Mouse (Mus musculus): Measurements from ENCODE around the gene Zscan10. TPM values are rescaled to one million over a fixed set of nuclear protein-coding genes. Genes with fewer than 3 reads are reported as not detected.

The Zscan10 gene
- polyA plus RNA-seq, 1 experiment from 2014 or later = not detected

GRCm38 (mm10) chr17:23627813-23628212 lies 27.2 kb downstream of the Zscan10 start:
- Histone ChIP-seq H3K4me3 (ENCODE audit: low read length) (no peak overlapping the region), H3K4me2 (ENCODE audit: low read depth, low read length) (no peak overlapping the region), H3K36me3 (ENCODE audit: control insufficient read depth, insufficient read depth, low read length) (no peaks in the 10 kb centered on the region), H3K27me3 (replicated peaks; ENCODE audit: control insufficient read depth, insufficient read depth, low read length) (no peaks in the 10 kb centered on the region), H3K9me3 (ENCODE audit: control insufficient read depth, low read length) (no peaks in the 10 kb centered on the region), H3K4me1 (ENCODE audit: control insufficient read depth, insufficient read depth, low read length) (peaks cover 4% of the 10 kb centered on the region), H3K9ac (ENCODE audit: low read depth, low read length) (no peak overlapping the region), H3K27ac (ENCODE audit: low read length) (no peak overlapping the region)
- 43% methylated on average over 7 of the region's 7 CpGs for WGBS
- ATAC-seq = no peak

- Histone ChIP-seq H3K4me2 (ENCODE audit: low read depth, low read length) (peak overlapping the region; percentile 58), H3K36me3 (ENCODE audit: control insufficient read depth, insufficient read depth, low read length) (no peaks in the 10 kb centered on the region), H3K9ac (ENCODE audit: low read depth, low read length) (peak overlapping the region; percentile 48; the same call in 1 of the 2 replicates), H3K4me1 (ENCODE audit: control insufficient read depth, insufficient read depth, low read length) (peaks cover 4% of the 10 kb centered on the region), H3K27ac (ENCODE audit: low read length) (no peak overlapping the region), H3K4me3 (ENCODE audit: low read length) (peak overlapping the region; percentile 26), H3K27me3 (replicated peaks; ENCODE audit: control insufficient read depth, insufficient read depth, low read length) (no peaks in the 10 kb centered on the region), H3K9me3 (ENCODE audit: control insufficient read depth, low read length) (no peaks in the 10 kb centered on the region)
- 16% methylated on average over 21 of the region's 22 CpGs for WGBS
- peak; percentile 93 for ATAC-seq
These were observed 29.8 kb downstream of the Zscan10 start for GRCm38 (mm10) chr17:23630195-23631020.

- Histone ChIP-seq H3K27ac (ENCODE audit: low read length) (no peak overlapping the region), H3K9me3 (ENCODE audit: control insufficient read depth, low read length) (no peaks in the 10 kb centered on the region), H3K9ac (ENCODE audit: low read depth, low read length) (no peak overlapping the region), H3K36me3 (ENCODE audit: control insufficient read depth, insufficient read depth, low read length) (no peaks in the 10 kb centered on the region), H3K4me1 (ENCODE audit: control insufficient read depth, insufficient read depth, low read length) (peaks cover 4% of the 10 kb centered on the region), H3K4me3 (ENCODE audit: low read length) (no peak overlapping the region), H3K4me2 (ENCODE audit: low read depth, low read length) (no peak overlapping the region), H3K27me3 (replicated peaks; ENCODE audit: control insufficient read depth, insufficient read depth, low read length) (no peaks in the 10 kb centered on the region)
- no peak for ATAC-seq
- WGBS = 81% methylated on average over 8 of the region's 8 CpGs
These were observed 30.6 kb downstream of the Zscan10 start for GRCm38 (mm10) chr17:23631241-23631640.

GRCm38 (mm10) chr17:23644613-23645495 lies 44.2 kb downstream of the Zscan10 start, which contains the start of gene Mmp25:
TSS of gene Mmp25 (minus strand) at chr17:23645277.
- Histone ChIP-seq H3K27ac (ENCODE audit: low read length) (no peak within 1 kb of the TSS), H3K9me3 (ENCODE audit: control insufficient read depth, low read length) (no peaks in the 10 kb centered on the region), H3K27me3 (replicated peaks; ENCODE audit: control insufficient read depth, insufficient read depth, low read length) (peaks cover 18% of the 10 kb centered on the region), H3K9ac (ENCODE audit: low read depth, low read length) (peak within 1 kb of the TSS; percentile 70), H3K4me3 (ENCODE audit: low read length) (peak within 1 kb of the TSS; percentile 54), H3K4me2 (ENCODE audit: low read depth, low read length) (peak within 1 kb of the TSS; percentile 93), H3K36me3 (ENCODE audit: control insufficient read depth, insufficient read depth, low read length) (no peaks in the 10 kb centered on the region), H3K4me1 (ENCODE audit: control insufficient read depth, insufficient read depth, low read length) (peaks cover 2% of the 10 kb centered on the region; the same call in 1 of the 2 replicates)
- WGBS = under 1% methylated on average over 54 of the region's 58 CpGs
- peak; percentile 62 for ATAC-seq

- 44% methylated on average over 10 of the region's 10 CpGs for WGBS
- no peak overlapping the region for H3K4me3 ChIP-seq (ENCODE audit: low read length)
- H3K9ac ChIP-seq (ENCODE audit: low read depth, low read length) = no peak overlapping the region
- no peaks in the 10 kb centered on the region for H3K36me3 ChIP-seq (ENCODE audit: control insufficient read depth, insufficient read depth, low read length)
- H3K4me2 ChIP-seq (ENCODE audit: low read depth, low read length) = no peak overlapping the region
- no peaks in the 10 kb centered on the region for H3K9me3 ChIP-seq (ENCODE audit: control insufficient read depth, low read length)
- H3K27ac ChIP-seq (ENCODE audit: low read length) = no peak overlapping the region
- H3K27me3 ChIP-seq (replicated peaks; ENCODE audit: control insufficient read depth, insufficient read depth, low read length) = peaks cover 18% of the 10 kb centered on the region
- H3K4me1 ChIP-seq (ENCODE audit: control insufficient read depth, insufficient read depth, low read length) = peaks cover 2% of the 10 kb centered on the region; the same call in 1 of the 2 replicates
- no peak for ATAC-seq
These were observed 45.2 kb downstream of the Zscan10 start for GRCm38 (mm10) chr17:23645894-23646293.

DNA sequence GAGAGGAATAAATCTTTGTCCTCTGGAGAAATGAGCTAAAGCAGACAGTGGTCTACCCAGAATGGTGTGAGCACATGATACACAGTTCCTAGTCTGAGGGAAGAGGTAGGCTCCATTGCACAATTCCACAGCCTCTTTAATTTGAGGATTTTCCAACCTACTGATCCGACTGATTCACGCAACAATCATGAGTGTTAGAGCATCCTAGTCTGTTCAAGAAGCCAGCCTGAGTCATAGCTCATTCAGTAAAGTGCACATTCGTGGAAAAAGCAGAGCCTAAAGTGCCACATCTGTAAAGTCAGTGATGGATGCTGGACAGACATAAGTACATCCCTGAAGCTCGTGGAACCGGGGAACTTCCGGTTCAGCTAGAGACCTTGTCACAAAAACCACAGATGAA lies 50.7 kb downstream of the Zscan10 start:
- H3K27ac ChIP-seq (ENCODE audit: low read length) = no peak overlapping the region
- no peaks in the 10 kb centered on the region for H3K36me3 ChIP-seq (ENCODE audit: control insufficient read depth, insufficient read depth, low read length)
- H3K9me3 ChIP-seq (ENCODE audit: control insufficient read depth, low read length) = no peaks in the 10 kb centered on the region
- no peak overlapping the region for H3K9ac ChIP-seq (ENCODE audit: low read depth, low read length)
- H3K4me3 ChIP-seq (ENCODE audit: low read length) = no peak overlapping the region
- no peaks in the 10 kb centered on the region for H3K27me3 ChIP-seq (replicated peaks; ENCODE audit: control insufficient read depth, insufficient read depth, low read length)
- ATAC-seq = no peak
- 80% methylated on average over 6 of the region's 6 CpGs for WGBS
- no peak overlapping the region for H3K4me2 ChIP-seq (ENCODE audit: low read depth, low read length)
- no peaks in the 10 kb centered on the region for H3K4me1 ChIP-seq (ENCODE audit: control insufficient read depth, insufficient read depth, low read length)

DNA sequence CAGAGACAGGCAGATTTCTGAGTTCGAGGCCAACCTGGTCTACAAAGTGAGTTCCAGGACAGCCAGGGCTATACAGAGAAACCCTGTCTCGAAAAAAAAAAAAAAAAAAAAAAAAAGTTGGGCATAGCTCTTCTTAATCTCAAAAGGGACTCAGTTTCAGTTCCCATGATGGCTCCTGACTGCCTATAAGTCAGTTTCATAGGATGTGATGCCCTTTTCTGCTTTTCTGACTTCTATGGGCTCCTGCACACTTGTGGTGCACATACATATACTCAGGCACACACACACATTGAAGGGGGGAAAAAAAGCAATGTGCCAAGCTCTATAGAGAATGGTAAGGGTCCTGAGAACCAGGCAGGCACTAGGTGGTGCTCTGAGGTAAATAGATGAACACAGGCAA lies 52.7 kb downstream of the Zscan10 start:
- WGBS = 79% methylated on average over 2 of the region's 2 CpGs

DNA sequence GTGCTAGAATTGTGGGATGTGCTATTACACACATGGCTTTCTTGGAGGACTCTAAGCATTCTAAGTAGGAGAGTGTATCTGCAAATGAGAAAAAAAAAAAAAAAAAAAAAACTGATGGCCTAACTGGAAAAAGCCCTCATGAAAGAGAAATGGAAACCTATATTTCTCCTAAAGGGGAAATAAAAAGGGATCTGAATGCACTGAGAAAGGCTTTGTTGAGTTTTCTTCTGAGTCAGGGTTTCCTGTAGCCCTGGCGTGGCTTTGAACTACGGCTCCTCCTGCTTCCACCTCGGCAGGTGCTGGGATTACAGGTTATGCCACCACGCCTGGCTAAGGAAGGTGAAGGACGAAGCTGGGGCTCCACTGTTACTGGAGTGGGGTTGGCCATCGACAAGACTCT lies 53.3 kb downstream of the Zscan10 start:
- no peaks in the 10 kb centered on the region for H3K4me1 ChIP-seq (ENCODE audit: control insufficient read depth, insufficient read depth, low read length)
- H3K9ac ChIP-seq (ENCODE audit: low read depth, low read length) = no peak overlapping the region
- H3K27me3 ChIP-seq (replicated peaks; ENCODE audit: control insufficient read depth, insufficient read depth, low read length) = no peaks in the 10 kb centered on the region; the same call in 1 of the 2 replicates
- 62% methylated on average over 6 of the region's 6 CpGs for WGBS
- H3K36me3 ChIP-seq (ENCODE audit: control insufficient read depth, insufficient read depth, low read length) = no peaks in the 10 kb centered on the region
- no peak for ATAC-seq
- H3K27ac ChIP-seq (ENCODE audit: low read length) = no peak overlapping the region
- no peak overlapping the region for H3K4me3 ChIP-seq (ENCODE audit: low read length)
- no peaks in the 10 kb centered on the region for H3K9me3 ChIP-seq (ENCODE audit: control insufficient read depth, low read length)
- H3K4me2 ChIP-seq (ENCODE audit: low read depth, low read length) = no peak overlapping the region

More for the DNA sequence above, 52.7 kb downstream of the Zscan10 start:
- ATAC-seq = no peak
- Histone ChIP-seq H3K4me2 (ENCODE audit: low read depth, low read length) (no peak overlapping the region), H3K4me3 (ENCODE audit: low read length) (no peak overlapping the region), H3K36me3 (ENCODE audit: control insufficient read depth, insufficient read depth, low read length) (no peaks in the 10 kb centered on the region), H3K4me1 (ENCODE audit: control insufficient read depth, insufficient read depth, low read length) (no peaks in the 10 kb centered on the region), H3K9me3 (ENCODE audit: control insufficient read depth, low read length) (no peaks in the 10 kb centered on the region), H3K27me3 (replicated peaks; ENCODE audit: control insufficient read depth, insufficient read depth, low read length) (no peaks in the 10 kb centered on the region; the same call in 1 of the 2 replicates), H3K9ac (ENCODE audit: low read depth, low read length) (no peak overlapping the region), H3K27ac (ENCODE audit: low read length) (no peak overlapping the region)

DNA sequence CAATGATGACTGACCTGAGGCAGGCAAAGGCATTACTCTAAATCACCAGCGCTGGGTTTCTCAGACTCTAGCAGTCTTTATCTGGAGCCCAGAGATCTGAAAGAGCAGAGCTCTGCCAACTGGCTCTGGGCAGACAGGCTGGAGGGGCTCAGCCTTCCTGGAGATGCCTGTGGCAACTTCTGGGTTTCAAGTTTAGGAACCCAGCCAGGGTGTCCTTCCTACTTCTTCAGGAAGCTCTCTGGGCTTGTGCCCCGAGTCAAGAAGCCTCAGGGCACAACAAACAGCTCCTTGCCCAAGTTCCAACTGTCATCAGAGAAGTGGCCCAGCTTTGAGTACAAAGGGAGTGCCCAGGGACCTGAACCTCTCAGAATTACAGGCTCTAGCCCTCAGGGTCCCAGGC lies 53.8 kb downstream of the Zscan10 start:
- Histone ChIP-seq H3K27me3 (replicated peaks; ENCODE audit: control insufficient read depth, insufficient read depth, low read length) (no peaks in the 10 kb centered on the region; the same call in 1 of the 2 replicates), H3K4me1 (ENCODE audit: control insufficient read depth, insufficient read depth, low read length) (no peaks in the 10 kb centered on the region), H3K36me3 (ENCODE audit: control insufficient read depth, insufficient read depth, low read length) (no peaks in the 10 kb centered on the region), H3K4me3 (ENCODE audit: low read length) (no peak overlapping the region), H3K9me3 (ENCODE audit: control insufficient read depth, low read length) (no peaks in the 10 kb centered on the region), H3K4me2 (ENCODE audit: low read depth, low read length) (no peak overlapping the region), H3K9ac (ENCODE audit: low read depth, low read length) (no peak overlapping the region), H3K27ac (ENCODE audit: low read length) (no peak overlapping the region)
- 57% methylated on average over 2 of the region's 2 CpGs for WGBS
- no peak for ATAC-seq
